Mouse (Mus musculus): Measurements from ENCODE around the gene Foxa3. TPM values are rescaled to one million over a fixed set of nuclear protein-coding genes. Genes with fewer than 3 reads are reported as not detected.

The Foxa3 gene
- polyA plus RNA-seq, 1 experiment from 2014 or later = 0.09 TPM

- Histone ChIP-seq H3K4me1 (peaks cover 27% of the 10 kb centered on the region), H3K36me3 (no peaks in the 10 kb centered on the region), H3K27me3 (ENCODE audit: low read depth, poor library complexity, severe bottlenecking) (peaks cover 40% of the 10 kb centered on the region), H3K9me3 (replicated peaks) (no peaks in the 10 kb centered on the region), H3K4me3 (no peak overlapping the region), H3K27ac (replicated peaks) (no peak overlapping the region)
- WGBS = 67% methylated on average over 18 of the region's 18 CpGs
- DNase-seq (ENCODE audit: low spot score) = no peak
Observed at GRCm38 (mm10) chr7:19022189-19022958, 964 bp downstream of the Foxa3 start.

GRCm38 (mm10) chr7:19021048-19021447 is 2.3 kb downstream of the Foxa3 start:
- Histone ChIP-seq H3K36me3 (no peaks in the 10 kb centered on the region), H3K9me3 (replicated peaks) (no peaks in the 10 kb centered on the region), H3K27me3 (ENCODE audit: low read depth, poor library complexity, severe bottlenecking) (peaks cover 40% of the 10 kb centered on the region), H3K4me1 (peaks cover 22% of the 10 kb centered on the region), H3K27ac (replicated peaks) (no peak overlapping the region), H3K4me3 (no peak overlapping the region)
- DNase-seq (ENCODE audit: low spot score) = no peak
- 23% methylated on average over 8 of the region's 8 CpGs for WGBS

- DNase-seq (ENCODE audit: low spot score) = no peak
- H3K36me3 ChIP-seq = no peaks in the 10 kb centered on the region
- no peak overlapping the region for H3K4me3 ChIP-seq
- peaks cover 4% of the 10 kb centered on the region for H3K4me1 ChIP-seq
- H3K27me3 ChIP-seq (ENCODE audit: low read depth, poor library complexity, severe bottlenecking) = peaks cover 37% of the 10 kb centered on the region
- no peaks in the 10 kb centered on the region for H3K9me3 ChIP-seq (replicated peaks)
- WGBS = 89% methylated on average over 7 of the region's 7 CpGs
- no peak overlapping the region for H3K27ac ChIP-seq (replicated peaks)
Observed at GRCm38 (mm10) chr7:19017909-19018308, 5.4 kb downstream of the Foxa3 start.

GRCm38 (mm10) chr7:19016042-19016441 is 7.3 kb downstream of the Foxa3 start:
- no peak for DNase-seq (ENCODE audit: low spot score)
- peaks cover 22% of the 10 kb centered on the region for H3K27me3 ChIP-seq (ENCODE audit: low read depth, poor library complexity, severe bottlenecking)
- no peaks in the 10 kb centered on the region for H3K9me3 ChIP-seq (replicated peaks)
- no peak overlapping the region for H3K4me3 ChIP-seq
- no peak overlapping the region for H3K27ac ChIP-seq (replicated peaks)
- H3K4me1 ChIP-seq = peaks cover 20% of the 10 kb centered on the region
- 88% methylated on average over 4 of the region's 4 CpGs for WGBS
- no peaks in the 10 kb centered on the region for H3K36me3 ChIP-seq

GRCm38 (mm10) chr7:19014452-19014851 is 8.9 kb downstream of the Foxa3 start:
- Histone ChIP-seq H3K27me3 (ENCODE audit: low read depth, poor library complexity, severe bottlenecking) (0 out of 2 replicates have a peak, but pooled peaks cover 11% of the 10 kb centered on the region), H3K27ac (replicated peaks) (no peak overlapping the region), H3K9me3 (replicated peaks) (no peaks in the 10 kb centered on the region), H3K4me3 (no peak overlapping the region), H3K4me1 (peaks cover 20% of the 10 kb centered on the region), H3K36me3 (no peaks in the 10 kb centered on the region)
- WGBS = 67% methylated on average over 15 of the region's 15 CpGs
- DNase-seq (ENCODE audit: low spot score) = no peak

- WGBS = 56% methylated on average over 2 of the region's 2 CpGs
- Histone ChIP-seq H3K9me3 (replicated peaks) (no peaks in the 10 kb centered on the region), H3K27ac (replicated peaks) (no peak overlapping the region), H3K36me3 (peaks cover 2% of the 10 kb centered on the region; the same call in 1 of the 2 replicates), H3K27me3 (ENCODE audit: low read depth, poor library complexity, severe bottlenecking) (0 out of 2 replicates have a peak, but pooled peaks cover 11% of the 10 kb centered on the region), H3K4me3 (no peak overlapping the region), H3K4me1 (peaks cover 20% of the 10 kb centered on the region)
- no peak for DNase-seq (ENCODE audit: low spot score)
Observed at GRCm38 (mm10) chr7:19012882-19013281, 10.5 kb downstream of the Foxa3 start.

- 0 out of 2 replicates have a peak, but pooled peaks cover 11% of the 10 kb centered on the region for H3K27me3 ChIP-seq (ENCODE audit: low read depth, poor library complexity, severe bottlenecking)
- peaks cover 9% of the 10 kb centered on the region for H3K36me3 ChIP-seq
- H3K27ac ChIP-seq (replicated peaks) = peak overlapping the region; percentile 86
- WGBS = 3% methylated on average over 29 of the region's 31 CpGs
- no peaks in the 10 kb centered on the region for H3K9me3 ChIP-seq (replicated peaks)
- peak; percentile 45 for DNase-seq (ENCODE audit: low spot score)
- H3K4me3 ChIP-seq = peak overlapping the region; percentile 52
- H3K4me1 ChIP-seq = peaks cover 27% of the 10 kb centered on the region
Observed at GRCm38 (mm10) chr7:19012025-19012621, 11.2 kb downstream of the Foxa3 start.

- no peak for DNase-seq (ENCODE audit: low spot score)
- WGBS = 85% methylated on average over 7 of the region's 7 CpGs
- Histone ChIP-seq H3K27ac (replicated peaks) (no peak overlapping the region), H3K27me3 (ENCODE audit: low read depth, poor library complexity, severe bottlenecking) (0 out of 2 replicates have a peak, but pooled peaks cover 11% of the 10 kb centered on the region), H3K4me1 (peaks cover 42% of the 10 kb centered on the region), H3K4me3 (no peak overlapping the region), H3K9me3 (replicated peaks) (no peaks in the 10 kb centered on the region), H3K36me3 (peaks cover 23% of the 10 kb centered on the region)
Observed at GRCm38 (mm10) chr7:19010581-19010980, 12.8 kb downstream of the Foxa3 start.

- Histone ChIP-seq H3K9me3 (replicated peaks) (no peaks in the 10 kb centered on the region), H3K4me1 (peaks cover 59% of the 10 kb centered on the region), H3K27me3 (ENCODE audit: low read depth, poor library complexity, severe bottlenecking) (no peaks in the 10 kb centered on the region), H3K27ac (replicated peaks) (no peak overlapping the region), H3K4me3 (peak overlapping the region; percentile 98; the same call in 1 of the 2 replicates), H3K36me3 (peaks cover 32% of the 10 kb centered on the region)
- no peak for DNase-seq (ENCODE audit: low spot score)
- 75% methylated on average over 13 of the region's 13 CpGs for WGBS
Observed at GRCm38 (mm10) chr7:19007026-19007977, 16.0 kb downstream of the Foxa3 start.

GRCm38 (mm10) chr7:19006476-19006875 is 16.9 kb downstream of the Foxa3 start:
- Histone ChIP-seq H3K27ac (replicated peaks) (no peak overlapping the region), H3K27me3 (ENCODE audit: low read depth, poor library complexity, severe bottlenecking) (no peaks in the 10 kb centered on the region), H3K36me3 (peaks cover 32% of the 10 kb centered on the region), H3K9me3 (replicated peaks) (no peaks in the 10 kb centered on the region), H3K4me1 (peaks cover 58% of the 10 kb centered on the region), H3K4me3 (peak overlapping the region; percentile 98)
- DNase-seq (ENCODE audit: low spot score) = peak; percentile 85
- WGBS = 9% methylated on average over 12 of the region's 12 CpGs

GRCm38 (mm10) chr7:19005417-19006121 is 17.8 kb downstream of the Foxa3 start:
- H3K27ac ChIP-seq (replicated peaks) = peak overlapping the region; percentile 33; the same call in 1 of the 2 replicates
- DNase-seq (ENCODE audit: low spot score) = no peak

GRCm38 (mm10) chr7:19004631-19005079 is 18.7 kb downstream of the Foxa3 start:
- H3K27ac ChIP-seq (replicated peaks) = peak overlapping the region; percentile 96
- H3K27me3 ChIP-seq (ENCODE audit: low read depth, poor library complexity, severe bottlenecking) = no peaks in the 10 kb centered on the region
- peaks cover 72% of the 10 kb centered on the region for H3K4me1 ChIP-seq
- peaks cover 37% of the 10 kb centered on the region for H3K36me3 ChIP-seq
- 10% methylated on average over 34 of the region's 34 CpGs for WGBS
- no peaks in the 10 kb centered on the region for H3K9me3 ChIP-seq (replicated peaks)
- H3K4me3 ChIP-seq = peak overlapping the region; percentile 98
- DNase-seq (ENCODE audit: low spot score) = peak; percentile 37

More at GRCm38 (mm10) chr7:19005417-19006121, 17.8 kb downstream of the Foxa3 start:
- no peaks in the 10 kb centered on the region for H3K9me3 ChIP-seq (replicated peaks)
- peak overlapping the region; percentile 98 for H3K4me3 ChIP-seq
- H3K4me1 ChIP-seq = peaks cover 65% of the 10 kb centered on the region
- no peaks in the 10 kb centered on the region for H3K27me3 ChIP-seq (ENCODE audit: low read depth, poor library complexity, severe bottlenecking)
- H3K36me3 ChIP-seq = peaks cover 37% of the 10 kb centered on the region
- 83% methylated on average over 34 of the region's 34 CpGs for WGBS

Data from midbrain, embryonic 10.5 days (tissue).